Mouse (Mus musculus): Measurements from ENCODE around the gene Fam120b.

GRCm38 (mm10) chr17:15431021-15431514 lies 35.1 kb downstream of the Fam120b start:
- no peak for TF ChIP-seq CTCF (IDR thresholded peaks at IDR 0.05; ENCODE audit: insufficient read depth, low read length)
- TF ChIP-seq POLR2A (IDR thresholded peaks at IDR 0.05; ENCODE audit: borderline replicate concordance, extremely low read depth, low read depth, low read length), result no peak
